Mouse (Mus musculus) embryonic facial prominence, embryonic 14.5 days (tissue): ENCODE results near the gene Alox12e. TPM values are rescaled to one million over a fixed set of nuclear protein-coding genes. Genes with fewer than 3 reads are reported as not detected.
"Not testable (repeated sequence)": the region's sequence is repeated elsewhere in the genome, so short reads cannot be mapped to it uniquely, and the experiment has no call there.

Experiments used
- ATAC-seq: fragments of 200-750 bp; cut with Nextera tagmentation; 2 replicates; pipeline ENCODE4 v1.8.0; 2017; ENCODE audit warnings: low read depth, moderate number of reproducible peaks, moderate TSS enrichment
- DNase-seq: peaks from one replicate; pipeline ENCODE4 v3.0.0-alpha.2; 2015; ENCODE audit warnings: low spot score
- H3K27ac ChIP-seq: fragments of 300-500 bp; sonication (generic); replicated peaks from 2 replicates; pipeline ENCODE4 v1.5.1; 2014; ENCODE audit warnings: low read depth, mild to moderate bottlenecking, low read length, moderate library complexity
- H3K27me3 ChIP-seq: fragments of 300-500 bp; sonication (generic); replicated peaks from 2 replicates; pipeline ENCODE4 v1.6.1; 2014; ENCODE audit warnings: low read length; ENCODE audit not compliant: control insufficient read depth, insufficient read depth
- H3K36me3 ChIP-seq: fragments of 300-500 bp; sonication (generic); 2 replicates; pipeline ENCODE4 v1.6.1; 2014; ENCODE audit warnings: low read length, mixed read lengths; ENCODE audit not compliant: control insufficient read depth, insufficient read depth
- H3K4me1 ChIP-seq: fragments of 300-500 bp; sonication (generic); 2 replicates; pipeline ENCODE4 v1.6.1; 2014; ENCODE audit warnings: antibody characterized with exemption, low read length; ENCODE audit not compliant: control insufficient read depth, insufficient read depth
- H3K4me2 ChIP-seq: fragments of 300-500 bp; sonication (generic); 2 replicates; pipeline ENCODE4 v1.6.1; 2014; ENCODE audit warnings: low read depth, mild to moderate bottlenecking, low read length, moderate library complexity, mixed read lengths
- H3K4me3 ChIP-seq: fragments of 300-500 bp; sonication (generic); 2 replicates; pipeline ENCODE4 v1.5.1; 2014; ENCODE audit warnings: low read depth, mild to moderate bottlenecking, low read length
- H3K9ac ChIP-seq: fragments of 300-500 bp; sonication (generic); 2 replicates; pipeline ENCODE4 v1.6.1; 2014; ENCODE audit warnings: low read depth, mild to moderate bottlenecking, low read length, moderate library complexity, mixed read lengths
- H3K9me3 ChIP-seq: fragments of 300-500 bp; sonication (generic); 2 replicates; pipeline ENCODE4 v1.6.1; 2016; ENCODE audit warnings: low read length; ENCODE audit not compliant: control insufficient read depth
- WGBS: fragments of 180-500 bp; shearing (Covaris S2); extraction: QIAGEN DNeasy Blood & Tissue Kit; methylation state at CpG from one replicate; pipeline ENCODE4 v1.1.7; 2014; 5-methylcytosine and 5-hydroxymethylcytosine counted together
- polyA plus RNA-seq: library from polyadenylated mRNA; unstranded; fragments of >200 nt; fragmentation: Nextera tagmentation; extraction: Ambion mirVana; gene quantifications from 2 replicates; pipeline ENCODE4 v1.2.1, GENCODE M21; 2014

Gene Alox12e
- polyA plus RNA-seq: 1.9 and 2.1 TPM in 2 replicates

DNA sequence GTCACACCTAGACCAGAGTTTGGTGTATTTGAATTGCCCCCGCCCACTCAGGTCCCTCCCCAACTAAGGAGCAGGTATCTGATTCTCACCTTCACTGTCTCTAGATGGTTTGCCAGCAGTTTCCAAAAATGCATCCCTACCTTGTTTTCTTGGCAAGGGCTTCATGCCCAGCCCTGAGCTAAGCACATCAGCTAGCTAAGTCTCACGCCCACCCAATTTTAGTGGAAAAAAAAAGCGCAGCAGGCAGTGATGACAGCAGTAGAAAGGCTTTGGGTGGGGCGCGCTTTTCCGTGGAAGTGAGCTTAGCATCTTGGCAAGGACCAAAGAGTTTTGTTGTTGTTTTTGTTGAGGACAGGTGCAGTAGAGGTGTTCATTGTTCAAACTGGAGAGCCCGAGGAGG lies at the start of gene Alox12e:
Alox12e (minus strand) TSS at position 101 of the 400 bp plus-strand sequence.
- Histone ChIP-seq H3K4me1 (no peaks in the 10 kb centered on the region), H3K4me2 (0 out of 2 replicates have a peak within 1 kb of the TSS, but pooled peaks have one; percentile 20), H3K27me3 (peaks cover 31% of the 10 kb centered on the region), H3K27ac (no peak within 1 kb of the TSS), H3K9me3 (no peaks in the 10 kb centered on the region), H3K9ac (no peak within 1 kb of the TSS), H3K4me3 (peak within 1 kb of the TSS; percentile 3; the same call in 1 of the 2 replicates), H3K36me3 (no peaks in the 10 kb centered on the region)
- WGBS: 24% methylated on average over 7 of the region's 7 CpGs
- ATAC-seq (no peak; the same call in 1 of the 2 replicates), DNase-seq (no peak)

- DNase-seq, H3K4me2 ChIP-seq, H3K36me3 ChIP-seq, H3K27me3 ChIP-seq, H3K4me3 ChIP-seq, H3K9ac ChIP-seq, H3K4me1 ChIP-seq, ATAC-seq, H3K9me3 ChIP-seq, H3K27ac ChIP-seq: not testable (repeated sequence)
- WGBS: 83% methylated on average over 2 of the region's 2 CpGs
These were observed 46.2 kb upstream of the Alox12e start for GRCm38 (mm10) chr11:70368626-70369025.

DNA sequence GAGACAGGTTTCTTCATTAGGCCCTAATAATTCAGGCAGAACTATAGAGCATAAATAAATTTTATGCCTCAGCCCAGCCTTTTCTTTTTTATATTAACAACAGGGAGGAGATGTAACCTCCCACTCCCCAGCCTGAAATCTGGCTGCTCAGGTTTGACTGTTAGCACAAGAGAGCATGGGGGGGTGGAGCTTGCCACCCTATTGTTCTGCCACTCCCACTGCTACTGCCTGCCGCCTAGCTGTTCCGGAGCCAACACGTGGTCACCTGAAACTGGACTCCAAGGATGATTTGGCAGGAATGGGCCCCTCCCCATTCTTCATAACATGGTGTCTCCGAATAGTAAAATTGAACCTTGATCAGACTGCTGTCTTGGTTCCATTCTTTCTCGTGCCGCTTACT lies 45.3 kb upstream of the Alox12e start:
- H3K9me3 ChIP-seq, ATAC-seq, H3K36me3 ChIP-seq, H3K9ac ChIP-seq, H3K27me3 ChIP-seq, H3K27ac ChIP-seq, H3K4me2 ChIP-seq, H3K4me1 ChIP-seq, H3K4me3 ChIP-seq, DNase-seq: not testable (repeated sequence)
- 80% methylated on average over 6 of the region's 6 CpGs for WGBS

- H3K4me1 ChIP-seq: no peaks in the 10 kb centered on the region
- H3K27me3 ChIP-seq: peaks cover 46% of the 10 kb centered on the region
- WGBS: under 1% methylated on average over 19 of the region's 19 CpGs
- peak within 1 kb of the TSS; percentile 9; the same call in 1 of the 2 replicates for H3K9ac ChIP-seq
- DNase-seq (no peak), ATAC-seq (no peak)
- H3K4me3 ChIP-seq: peak within 1 kb of the TSS; percentile 34
- peak within 1 kb of the TSS; percentile 61 for H3K4me2 ChIP-seq
- H3K27ac ChIP-seq: no peak within 1 kb of the TSS
- H3K36me3 ChIP-seq: no peaks in the 10 kb centered on the region
- H3K9me3 ChIP-seq: no peaks in the 10 kb centered on the region
These were observed 29.4 kb upstream of the Alox12e start, which contains the start of gene Alox15 for GRCm38 (mm10) chr11:70351868-70352267. TSS of gene Alox15 (minus strand) at chr11:70352031.

DNA sequence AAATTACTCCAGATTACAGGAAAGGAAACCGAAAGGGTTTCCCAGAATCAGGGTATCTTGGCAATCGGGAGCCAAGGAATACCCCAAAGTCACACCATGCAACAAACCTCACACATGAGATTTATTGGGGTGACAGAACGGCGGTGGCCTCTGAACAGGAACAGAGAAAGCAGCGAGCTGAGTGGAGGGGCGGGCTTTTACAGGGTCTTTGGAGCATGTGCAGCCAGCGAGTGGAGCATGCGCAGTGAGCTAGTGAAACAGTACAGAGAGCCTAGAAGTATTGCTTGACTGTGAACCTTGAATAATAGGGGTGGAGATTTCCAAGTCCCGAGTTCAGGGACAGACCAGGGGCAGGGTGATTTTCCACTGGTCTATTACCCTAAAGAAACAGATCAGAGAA lies 26.2 kb upstream of the Alox12e start:
- no peaks in the 10 kb centered on the region for H3K36me3 ChIP-seq
- H3K9me3 ChIP-seq: no peaks in the 10 kb centered on the region
- no peak overlapping the region for H3K27ac ChIP-seq
- H3K4me2 ChIP-seq: no peak overlapping the region
- WGBS: 91% methylated on average over 9 of the region's 9 CpGs
- H3K4me1 ChIP-seq: no peaks in the 10 kb centered on the region
- ATAC-seq: no peak
- H3K4me3 ChIP-seq: no peak overlapping the region
- DNase-seq: no peak
- H3K9ac ChIP-seq: no peak overlapping the region
- peaks cover 41% of the 10 kb centered on the region for H3K27me3 ChIP-seq

DNA sequence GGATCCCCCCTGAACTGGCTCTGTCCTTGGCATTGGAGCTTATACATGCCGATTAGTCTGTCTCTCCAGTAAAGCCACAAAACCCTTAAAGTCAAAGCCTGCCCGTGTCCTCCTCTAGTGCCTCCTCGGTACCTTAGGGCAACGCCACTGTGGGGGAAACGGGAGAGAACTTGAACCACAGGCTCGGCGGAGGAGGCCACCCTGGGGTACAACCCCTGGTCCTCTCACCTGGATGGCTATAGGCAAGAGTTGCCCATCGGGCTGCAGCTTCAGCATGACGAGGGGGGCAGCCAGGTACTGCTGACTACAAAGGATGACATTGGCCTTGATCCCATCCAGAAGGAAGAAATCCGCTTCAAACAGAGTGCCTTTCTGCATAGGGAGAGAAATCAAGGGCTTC lies 25.4 kb upstream of the Alox12e start:
- peaks cover 33% of the 10 kb centered on the region for H3K27me3 ChIP-seq
- no peak overlapping the region for H3K4me3 ChIP-seq
- no peak overlapping the region for H3K4me2 ChIP-seq
- no peaks in the 10 kb centered on the region for H3K4me1 ChIP-seq
- H3K27ac ChIP-seq: no peak overlapping the region
- no peak overlapping the region for H3K9ac ChIP-seq
- no peaks in the 10 kb centered on the region for H3K9me3 ChIP-seq
- WGBS: 82% methylated on average over 10 of the region's 10 CpGs
- no peak for DNase-seq
- no peaks in the 10 kb centered on the region for H3K36me3 ChIP-seq
- no peak for ATAC-seq

DNA sequence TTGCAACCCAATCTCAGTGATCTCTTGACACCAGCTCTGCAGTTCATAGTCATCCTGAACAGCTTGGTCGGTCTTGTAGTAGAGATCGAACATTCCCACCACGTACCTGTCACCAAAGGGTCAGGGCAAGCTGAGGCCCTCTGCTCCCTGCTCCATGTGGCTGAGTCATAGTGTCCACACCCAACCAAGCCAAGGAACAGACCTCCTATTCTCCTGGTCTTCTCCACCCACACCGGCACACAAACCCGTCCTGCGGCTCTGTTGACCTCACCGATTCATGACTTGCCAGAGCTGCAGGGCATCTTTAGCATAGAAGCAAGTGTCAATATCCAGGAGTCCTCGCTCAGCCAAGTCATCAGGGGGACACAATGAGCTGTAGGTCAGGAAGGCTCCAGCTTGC lies 23.1 kb upstream of the Alox12e start:
- no peak for ATAC-seq

GRCm38 (mm10) chr11:70345061-70345460 lies 22.6 kb upstream of the Alox12e start:
- no peak overlapping the region for H3K4me3 ChIP-seq
- H3K9ac ChIP-seq: no peak overlapping the region
- H3K9me3 ChIP-seq: no peaks in the 10 kb centered on the region
- no peak for DNase-seq
- no peaks in the 10 kb centered on the region for H3K36me3 ChIP-seq
- ATAC-seq: no peak
- H3K4me2 ChIP-seq: no peak overlapping the region
- no peaks in the 10 kb centered on the region for H3K4me1 ChIP-seq
- peaks cover 7% of the 10 kb centered on the region; the same call in 1 of the 2 replicates for H3K27me3 ChIP-seq
- 82% methylated on average over 10 of the region's 10 CpGs for WGBS
- no peak overlapping the region for H3K27ac ChIP-seq

More for the DNA sequence above, 23.1 kb upstream of the Alox12e start:
- 87% methylated on average over 8 of the region's 8 CpGs for WGBS
- H3K9ac ChIP-seq: no peak overlapping the region
- DNase-seq: no peak
- H3K27me3 ChIP-seq: peaks cover 11% of the 10 kb centered on the region
- H3K27ac ChIP-seq: no peak overlapping the region
- no peaks in the 10 kb centered on the region for H3K36me3 ChIP-seq
- no peak overlapping the region for H3K4me2 ChIP-seq
- no peaks in the 10 kb centered on the region for H3K9me3 ChIP-seq
- H3K4me1 ChIP-seq: no peaks in the 10 kb centered on the region
- H3K4me3 ChIP-seq: no peak overlapping the region

- Histone ChIP-seq H3K9me3 (no peaks in the 10 kb centered on the region), H3K4me3 (no peak overlapping the region), H3K27ac (no peak overlapping the region), H3K4me1 (no peaks in the 10 kb centered on the region), H3K36me3 (no peaks in the 10 kb centered on the region), H3K27me3 (no peaks in the 10 kb centered on the region), H3K9ac (no peak overlapping the region), H3K4me2 (no peak overlapping the region)
- ATAC-seq: no peak
- WGBS: 35% methylated on average over 7 of the region's 7 CpGs
- DNase-seq: no peak
These were observed 17.1 kb upstream of the Alox12e start for GRCm38 (mm10) chr11:70339481-70339880.
